Mouse (Mus musculus) MN1 (cell line): ENCODE measurements around the gene Vmn1r233.
A peak's percentile ranks its signal among the peaks of the same experiment; 100 is the strongest.

Source experiments
- DNase-seq: peaks from one replicate; pipeline ENCODE4 v3.0.0-alpha.2; 2016; ENCODE audit warnings: low spot score

Vmn1r233 gene

GRCm38 (mm10) chr17:20996364-20996763 is at the start of gene Vmn1r233:
Vmn1r233 (minus strand) TSS chr17:20996464.
- DNase-seq = no peak

GRCm38 (mm10) chr17:21018410-21019080 is 22.3 kb upstream of the Vmn1r233 start:
- no peak for DNase-seq

- no peak for DNase-seq
Observed at GRCm38 (mm10) chr17:21009726-21010125, 13.5 kb upstream of the Vmn1r233 start.

GRCm38 (mm10) chr17:21008382-21009331 is 12.4 kb upstream of the Vmn1r233 start, which contains the start of gene Zfp160:
Zfp160 (plus strand) TSS chr17:21008903.
- DNase-seq = peak; percentile 92

GRCm38 (mm10) chr17:20993716-20994115 is 2.5 kb downstream of the Vmn1r233 start:
- no peak for DNase-seq

- DNase-seq = no peak
Observed at GRCm38 (mm10) chr17:20966681-20967080, 29.6 kb downstream of the Vmn1r233 start.

GRCm38 (mm10) chr17:20965421-20965820 is 30.8 kb downstream of the Vmn1r233 start:
- DNase-seq = no peak

GRCm38 (mm10) chr17:20960386-20960785 is 35.9 kb downstream of the Vmn1r233 start:
- DNase-seq = no peak

- no peak for DNase-seq
Observed at GRCm38 (mm10) chr17:20946636-20947035, 49.6 kb downstream of the Vmn1r233 start.

- DNase-seq = peak; percentile 29
Observed at GRCm38 (mm10) chr17:20946026-20946565, 50.2 kb downstream of the Vmn1r233 start.

- peak; percentile 100 for DNase-seq
Observed at GRCm38 (mm10) chr17:20944985-20945891, 51.0 kb downstream of the Vmn1r233 start, which contains the start of gene Ppp2r1a. Ppp2r1a (plus strand) TSS chr17:20945311.

GRCm38 (mm10) chr17:20944226-20944625 is 52.0 kb downstream of the Vmn1r233 start:
- peak; percentile 46 for DNase-seq
